Mouse (Mus musculus): ENCODE measurements around the gene Ccdc6. TPM values are rescaled to one million over a fixed set of nuclear protein-coding genes. Genes with fewer than 3 reads are reported as not detected.

Gene Ccdc6
- polyA plus RNA-seq, 1 experiment from 2014 or later, result 5.8 TPM

GRCm38 (mm10) chr10:70161504-70161903 lies 64.6 kb downstream of the Ccdc6 start:
- Histone ChIP-seq H3K9ac (ENCODE audit: low read depth, low read length) (no peak overlapping the region), H3K27ac (ENCODE audit: low read length) (no peak overlapping the region), H3K9me3 (replicated peaks; ENCODE audit: control insufficient read depth, low read length) (peaks cover 3% of the 10 kb centered on the region; the same call in 1 of the 2 replicates), H3K27me3 (ENCODE audit: control insufficient read depth, insufficient read depth, low read depth, low read length) (no peaks in the 10 kb centered on the region), H3K36me3 (ENCODE audit: control insufficient read depth, insufficient read depth) (peaks cover 14% of the 10 kb centered on the region), H3K4me2 (ENCODE audit: low read depth, low read length) (no peak overlapping the region), H3K4me1 (ENCODE audit: control insufficient read depth, low read depth, low read length) (no peaks in the 10 kb centered on the region), H3K4me3 (ENCODE audit: low read depth, low read length) (no peak overlapping the region)
- WGBS (ENCODE audit: insufficient replicate concordance), result 84% methylated on average over 14 of the region's 14 CpGs
- ATAC-seq (ENCODE audit: low read depth), result no peak

GRCm38 (mm10) chr10:70163681-70164080 lies 66.8 kb downstream of the Ccdc6 start:
- Histone ChIP-seq H3K27ac (ENCODE audit: low read length) (no peak overlapping the region), H3K4me1 (ENCODE audit: control insufficient read depth, low read depth, low read length) (no peaks in the 10 kb centered on the region), H3K4me3 (ENCODE audit: low read depth, low read length) (no peak overlapping the region), H3K4me2 (ENCODE audit: low read depth, low read length) (no peak overlapping the region), H3K9ac (ENCODE audit: low read depth, low read length) (no peak overlapping the region), H3K9me3 (replicated peaks; ENCODE audit: control insufficient read depth, low read length) (no peaks in the 10 kb centered on the region), H3K27me3 (ENCODE audit: control insufficient read depth, insufficient read depth, low read depth, low read length) (no peaks in the 10 kb centered on the region), H3K36me3 (ENCODE audit: control insufficient read depth, insufficient read depth) (peaks cover 5% of the 10 kb centered on the region)
- WGBS (ENCODE audit: insufficient replicate concordance), result 67% methylated on average over 5 of the region's 5 CpGs
- ATAC-seq (ENCODE audit: low read depth), result no peak

GRCm38 (mm10) chr10:70165877-70166276 lies 69.0 kb downstream of the Ccdc6 start:
- Histone ChIP-seq H3K4me1 (ENCODE audit: control insufficient read depth, low read depth, low read length) (no peaks in the 10 kb centered on the region), H3K36me3 (ENCODE audit: control insufficient read depth, insufficient read depth) (peaks cover 8% of the 10 kb centered on the region), H3K4me3 (ENCODE audit: low read depth, low read length) (no peak overlapping the region), H3K27ac (ENCODE audit: low read length) (no peak overlapping the region), H3K27me3 (ENCODE audit: control insufficient read depth, insufficient read depth, low read depth, low read length) (no peaks in the 10 kb centered on the region), H3K4me2 (ENCODE audit: low read depth, low read length) (no peak overlapping the region), H3K9ac (ENCODE audit: low read depth, low read length) (no peak overlapping the region), H3K9me3 (replicated peaks; ENCODE audit: control insufficient read depth, low read length) (no peaks in the 10 kb centered on the region)
- WGBS (ENCODE audit: insufficient replicate concordance), result 81% methylated on average over 6 of the region's 6 CpGs
- ATAC-seq (ENCODE audit: low read depth), result no peak

- H3K36me3 ChIP-seq (ENCODE audit: control insufficient read depth, insufficient read depth), result peaks cover 8% of the 10 kb centered on the region
- H3K9me3 ChIP-seq (replicated peaks; ENCODE audit: control insufficient read depth, low read length), result no peaks in the 10 kb centered on the region
- no peak overlapping the region for H3K27ac ChIP-seq (ENCODE audit: low read length)
- H3K4me2 ChIP-seq (ENCODE audit: low read depth, low read length), result no peak overlapping the region
- H3K27me3 ChIP-seq (ENCODE audit: control insufficient read depth, insufficient read depth, low read depth, low read length), result no peaks in the 10 kb centered on the region
- no peaks in the 10 kb centered on the region for H3K4me1 ChIP-seq (ENCODE audit: control insufficient read depth, low read depth, low read length)
- WGBS (ENCODE audit: insufficient replicate concordance), result 87% methylated on average over 5 of the region's 5 CpGs
- ATAC-seq (ENCODE audit: low read depth), result no peak
- no peak overlapping the region for H3K4me3 ChIP-seq (ENCODE audit: low read depth, low read length)
- no peak overlapping the region for H3K9ac ChIP-seq (ENCODE audit: low read depth, low read length)
Observed at GRCm38 (mm10) chr10:70166427-70166826, 69.5 kb downstream of the Ccdc6 start.

- Histone ChIP-seq H3K9me3 (replicated peaks; ENCODE audit: control insufficient read depth, low read length) (no peaks in the 10 kb centered on the region), H3K4me1 (ENCODE audit: control insufficient read depth, low read depth, low read length) (no peaks in the 10 kb centered on the region), H3K27ac (ENCODE audit: low read length) (no peak overlapping the region), H3K27me3 (ENCODE audit: control insufficient read depth, insufficient read depth, low read depth, low read length) (no peaks in the 10 kb centered on the region), H3K36me3 (ENCODE audit: control insufficient read depth, insufficient read depth) (peaks cover 8% of the 10 kb centered on the region), H3K4me2 (ENCODE audit: low read depth, low read length) (no peak overlapping the region), H3K4me3 (ENCODE audit: low read depth, low read length) (no peak overlapping the region), H3K9ac (ENCODE audit: low read depth, low read length) (no peak overlapping the region)
- WGBS (ENCODE audit: insufficient replicate concordance), result 57% methylated on average over 11 of the region's 11 CpGs
- no peak for ATAC-seq (ENCODE audit: low read depth)
Observed at GRCm38 (mm10) chr10:70167625-70168024, 70.7 kb downstream of the Ccdc6 start.

- H3K4me2 ChIP-seq (ENCODE audit: low read depth, low read length), result no peak overlapping the region
- H3K9me3 ChIP-seq (replicated peaks; ENCODE audit: control insufficient read depth, low read length), result no peaks in the 10 kb centered on the region
- H3K27me3 ChIP-seq (ENCODE audit: control insufficient read depth, insufficient read depth, low read depth, low read length), result no peaks in the 10 kb centered on the region
- peaks cover 8% of the 10 kb centered on the region for H3K36me3 ChIP-seq (ENCODE audit: control insufficient read depth, insufficient read depth)
- peak; percentile 69 for ATAC-seq (ENCODE audit: low read depth)
- no peak overlapping the region for H3K9ac ChIP-seq (ENCODE audit: low read depth, low read length)
- 83% methylated on average over 13 of the region's 13 CpGs for WGBS (ENCODE audit: insufficient replicate concordance)
- H3K4me1 ChIP-seq (ENCODE audit: control insufficient read depth, low read depth, low read length), result no peaks in the 10 kb centered on the region
- no peak overlapping the region for H3K4me3 ChIP-seq (ENCODE audit: low read depth, low read length)
- H3K27ac ChIP-seq (ENCODE audit: low read length), result no peak overlapping the region
Observed at GRCm38 (mm10) chr10:70168396-70168795, 71.5 kb downstream of the Ccdc6 start.

GRCm38 (mm10) chr10:70169044-70169443 lies 72.1 kb downstream of the Ccdc6 start:
- 78% methylated on average over 18 of the region's 18 CpGs for WGBS (ENCODE audit: insufficient replicate concordance)
- no peaks in the 10 kb centered on the region for H3K9me3 ChIP-seq (replicated peaks; ENCODE audit: control insufficient read depth, low read length)
- peaks cover 8% of the 10 kb centered on the region for H3K36me3 ChIP-seq (ENCODE audit: control insufficient read depth, insufficient read depth)
- H3K4me3 ChIP-seq (ENCODE audit: low read depth, low read length), result no peak overlapping the region
- no peak overlapping the region for H3K9ac ChIP-seq (ENCODE audit: low read depth, low read length)
- no peaks in the 10 kb centered on the region for H3K27me3 ChIP-seq (ENCODE audit: control insufficient read depth, insufficient read depth, low read depth, low read length)
- H3K27ac ChIP-seq (ENCODE audit: low read length), result no peak overlapping the region
- H3K4me2 ChIP-seq (ENCODE audit: low read depth, low read length), result no peak overlapping the region
- ATAC-seq (ENCODE audit: low read depth), result no peak
- H3K4me1 ChIP-seq (ENCODE audit: control insufficient read depth, low read depth, low read length), result no peaks in the 10 kb centered on the region

- no peak for ATAC-seq (ENCODE audit: low read depth)
- Histone ChIP-seq H3K27ac (ENCODE audit: low read length) (no peak overlapping the region), H3K9ac (ENCODE audit: low read depth, low read length) (no peak overlapping the region), H3K9me3 (replicated peaks; ENCODE audit: control insufficient read depth, low read length) (no peaks in the 10 kb centered on the region), H3K36me3 (ENCODE audit: control insufficient read depth, insufficient read depth) (peaks cover 8% of the 10 kb centered on the region), H3K4me1 (ENCODE audit: control insufficient read depth, low read depth, low read length) (no peaks in the 10 kb centered on the region), H3K4me2 (ENCODE audit: low read depth, low read length) (no peak overlapping the region), H3K27me3 (ENCODE audit: control insufficient read depth, insufficient read depth, low read depth, low read length) (no peaks in the 10 kb centered on the region), H3K4me3 (ENCODE audit: low read depth, low read length) (no peak overlapping the region)
- 43% methylated on average over 3 of the region's 3 CpGs for WGBS (ENCODE audit: insufficient replicate concordance)
Observed at GRCm38 (mm10) chr10:70173314-70173713, 76.4 kb downstream of the Ccdc6 start.

GRCm38 (mm10) chr10:70174494-70175190 lies 77.7 kb downstream of the Ccdc6 start:
- Histone ChIP-seq H3K9me3 (replicated peaks; ENCODE audit: control insufficient read depth, low read length) (no peaks in the 10 kb centered on the region), H3K4me1 (ENCODE audit: control insufficient read depth, low read depth, low read length) (no peaks in the 10 kb centered on the region), H3K27me3 (ENCODE audit: control insufficient read depth, insufficient read depth, low read depth, low read length) (no peaks in the 10 kb centered on the region), H3K27ac (ENCODE audit: low read length) (no peak overlapping the region), H3K36me3 (ENCODE audit: control insufficient read depth, insufficient read depth) (peaks cover 3% of the 10 kb centered on the region), H3K4me2 (ENCODE audit: low read depth, low read length) (no peak overlapping the region), H3K9ac (ENCODE audit: low read depth, low read length) (no peak overlapping the region), H3K4me3 (ENCODE audit: low read depth, low read length) (no peak overlapping the region)
- no peak for ATAC-seq (ENCODE audit: low read depth)
- 78% methylated on average over 16 of the region's 16 CpGs for WGBS (ENCODE audit: insufficient replicate concordance)

Data from liver, embryonic 16.5 days (tissue).